Comparison of ENCODE assay signal across 26 mouse cellular contexts in the genomic region with DNA sequence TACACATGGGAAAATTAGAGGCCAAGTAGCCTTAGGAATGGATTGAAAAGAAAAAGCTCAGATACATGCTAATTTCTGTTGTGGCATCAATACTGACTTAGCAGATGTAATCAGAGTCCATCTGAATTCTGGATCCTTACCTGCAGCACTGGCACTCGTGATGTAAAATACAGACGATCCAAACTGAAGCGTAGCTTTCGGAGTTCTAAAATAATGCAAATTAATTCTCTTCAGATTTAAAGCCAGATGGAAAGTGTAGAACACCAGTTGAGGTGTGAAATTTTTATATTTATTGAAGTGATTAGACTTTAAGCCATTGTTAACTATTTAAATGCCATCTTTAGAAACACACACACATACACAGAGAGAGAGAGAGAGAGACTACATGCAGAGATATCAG. TPM values are rescaled to one million over a fixed set of nuclear protein-coding genes. Genes with fewer than 3 reads are reported as not detected.
DNase-seq lines count a peak whose midpoint lies in the region; ATAC-seq and TF ChIP-seq lines count a peak whose summit lies in the region.
"Had no signal": no experiment of that assay in that cellular context is flagged by ENCODE, and none has a peak within 500 bp of the region (broad histone marks: within the 10 kb centered on the region; RNA-seq: fewer than 3 reads in every experiment).

No protein-coding gene starts in this region.

- H3K36me3 ChIP-seq in forebrain, embryonic 13.5 days (ENCODE audit: poor library complexity, severe bottlenecking), result peaks cover 32% of the 10 kb centered on the region
- H3K36me3 ChIP-seq in forebrain, embryonic 11.5 days (ENCODE audit: control insufficient read depth, insufficient read depth, low read length), result peaks cover 3% of the 10 kb centered on the region
- peaks cover 12% of the 10 kb centered on the region for H3K36me3 ChIP-seq in forebrain, embryonic 15.5 days
- H3K36me3 ChIP-seq in forebrain, embryonic 10.5 days (replicated peaks), result peaks cover 60% of the 10 kb centered on the region
- H3K36me3 ChIP-seq in forebrain, postnatal 0 days (ENCODE audit: insufficient read depth), result peaks cover 16% of the 10 kb centered on the region
- H3K36me3 ChIP-seq in midbrain, embryonic 13.5 days, result peaks cover 34% of the 10 kb centered on the region
- H3K36me3 ChIP-seq: G1E had no signal

- DNase-seq in forebrain, embryonic 11.5 days (ENCODE audit: low spot score), result no peak
- DNase-seq in forebrain, embryonic 10.5 days (ENCODE audit: extremely low spot score, low spot score), result no peak
- peak; percentile 56 for DNase-seq in brain, embryonic 14.5 days (ENCODE audit: low read depth)
- DNase-seq in forebrain, postnatal 0 days, result peak; percentile 59
- DNase-seq: adrenal gland, adult 8-10 months; adrenal gland, postnatal 14 days; adrenal gland, postnatal 36 days; B cell, adult 2 months; cerebellum, adult 11 months; cerebellum, adult 18-20 months; cerebellum, adult 8-10 months; cerebellum, adult 9-11 months; cerebellum, postnatal 14 days; cerebellum, postnatal 36 days; embryo, embryonic 11 days had no signal

- H3K9ac ChIP-seq in forebrain, embryonic 13.5 days, result no peak overlapping the region
- no peak overlapping the region for H3K9ac ChIP-seq in forebrain, embryonic 11.5 days (ENCODE audit: low read length)
- H3K9ac ChIP-seq in forebrain, embryonic 15.5 days (replicated peaks), result no peak overlapping the region
- no peak overlapping the region for H3K9ac ChIP-seq in forebrain, postnatal 0 days
- H3K9ac ChIP-seq in midbrain, embryonic 13.5 days (replicated peaks), result no peak overlapping the region
- H3K9ac ChIP-seq: embryonic facial prominence, embryonic 13.5 days; embryonic facial prominence, embryonic 15.5 days had no signal

- no peak overlapping the region for H3K4me2 ChIP-seq in forebrain, embryonic 13.5 days
- no peak overlapping the region for H3K4me2 ChIP-seq in forebrain, embryonic 11.5 days (ENCODE audit: low read depth, low read length, severe bottlenecking)
- H3K4me2 ChIP-seq in forebrain, embryonic 15.5 days (replicated peaks), result no peak overlapping the region
- H3K4me2 ChIP-seq in forebrain, postnatal 0 days (ENCODE audit: low read depth), result no peak overlapping the region
- no peak overlapping the region for H3K4me2 ChIP-seq in midbrain, embryonic 13.5 days (replicated peaks)
- H3K4me2 ChIP-seq: embryonic facial prominence, embryonic 13.5 days; embryonic facial prominence, embryonic 15.5 days had no signal

- no peaks in the 10 kb centered on the region for H3K9me3 ChIP-seq in forebrain, embryonic 13.5 days (replicated peaks)
- H3K9me3 ChIP-seq in forebrain, embryonic 11.5 days (ENCODE audit: control insufficient read depth, low read length), result no peaks in the 10 kb centered on the region
- H3K9me3 ChIP-seq in forebrain, embryonic 15.5 days, result no peaks in the 10 kb centered on the region
- no peaks in the 10 kb centered on the region for H3K9me3 ChIP-seq in forebrain, embryonic 10.5 days
- no peaks in the 10 kb centered on the region for H3K9me3 ChIP-seq in forebrain, postnatal 0 days (ENCODE audit: low read length)
- H3K9me3 ChIP-seq in midbrain, embryonic 13.5 days, result no peaks in the 10 kb centered on the region
- H3K9me3 ChIP-seq: embryonic facial prominence, embryonic 13.5 days; embryonic facial prominence, embryonic 15.5 days; G1E had no signal

- 67% methylated on average over 4 of the region's 4 CpGs for WGBS in forebrain, embryonic 13.5 days
- 83% methylated on average over 4 of the region's 4 CpGs for WGBS in forebrain, embryonic 11.5 days
- 55% methylated on average over 4 of the region's 4 CpGs for WGBS in forebrain, embryonic 15.5 days
- 94% methylated on average over 4 of the region's 4 CpGs for WGBS in forebrain, embryonic 10.5 days
- WGBS in forebrain, postnatal 0 days, result 62% methylated on average over 4 of the region's 4 CpGs
- 90% methylated on average over 4 of the region's 4 CpGs for WGBS in midbrain, embryonic 13.5 days

- no peak for TF ChIP-seq POLR2A in brain, embryonic 14.5 days (IDR thresholded peaks at IDR 0.05; ENCODE audit: borderline replicate concordance, extremely low read depth, insufficient read depth, insufficient read length, poor library complexity, severe bottlenecking)

- TF ChIP-seq CTCF in brain, embryonic 14.5 days (IDR thresholded peaks at IDR 0.05; ENCODE audit: borderline replicate concordance, extremely low read depth, insufficient read depth, insufficient read length), result no peak
- TF ChIP-seq CTCF in forebrain, postnatal 0 days (IDR thresholded peaks at IDR 0.05; ENCODE audit: low read depth), result no peak

- H3K4me1 ChIP-seq in forebrain, embryonic 13.5 days, result peaks cover 40% of the 10 kb centered on the region
- no peaks in the 10 kb centered on the region for H3K4me1 ChIP-seq in forebrain, embryonic 11.5 days (replicated peaks; ENCODE audit: control insufficient read depth, insufficient read depth, low read length)
- H3K4me1 ChIP-seq in forebrain, embryonic 15.5 days, result peaks cover 52% of the 10 kb centered on the region
- peaks cover 21% of the 10 kb centered on the region for H3K4me1 ChIP-seq in forebrain, embryonic 10.5 days
- H3K4me1 ChIP-seq in forebrain, postnatal 0 days (ENCODE audit: insufficient read depth), result peaks cover 5% of the 10 kb centered on the region; the same call in 1 of the 2 replicates
- H3K4me1 ChIP-seq in midbrain, embryonic 13.5 days (replicated peaks), result peaks cover 14% of the 10 kb centered on the region

- no peaks in the 10 kb centered on the region for H3K27me3 ChIP-seq in forebrain, embryonic 13.5 days
- H3K27me3 ChIP-seq in forebrain, embryonic 11.5 days (ENCODE audit: control insufficient read depth, insufficient read depth, low read length), result no peaks in the 10 kb centered on the region
- H3K27me3 ChIP-seq in forebrain, embryonic 15.5 days, result no peaks in the 10 kb centered on the region
- no peaks in the 10 kb centered on the region for H3K27me3 ChIP-seq in forebrain, embryonic 10.5 days (ENCODE audit: poor library complexity, severe bottlenecking)
- no peaks in the 10 kb centered on the region for H3K27me3 ChIP-seq in forebrain, postnatal 0 days (ENCODE audit: insufficient read depth, low read length)
- H3K27me3 ChIP-seq in midbrain, embryonic 13.5 days, result no peaks in the 10 kb centered on the region
- H3K27me3 ChIP-seq: CH12.LX; embryonic facial prominence, embryonic 13.5 days; embryonic facial prominence, embryonic 15.5 days; Patski had no signal

- H3K4me3 ChIP-seq in forebrain, embryonic 13.5 days, result no peak overlapping the region
- H3K4me3 ChIP-seq in forebrain, embryonic 11.5 days (ENCODE audit: low read depth, low read length), result no peak overlapping the region
- no peak overlapping the region for H3K4me3 ChIP-seq in forebrain, embryonic 15.5 days
- no peak overlapping the region for H3K4me3 ChIP-seq in forebrain, embryonic 10.5 days
- H3K4me3 ChIP-seq in forebrain, postnatal 0 days (ENCODE audit: low read depth, low read length), result no peak overlapping the region
- no peak overlapping the region for H3K4me3 ChIP-seq in midbrain, embryonic 13.5 days (replicated peaks)
- H3K4me3 ChIP-seq: embryonic facial prominence, embryonic 13.5 days; embryonic facial prominence, embryonic 15.5 days; erythroblast, embryonic 14.5 days had no signal

- peak; percentile 16; the same call in 1 of the 2 replicates for ATAC-seq in forebrain, embryonic 13.5 days
- ATAC-seq in forebrain, embryonic 11.5 days (replicated peaks; ENCODE audit: low FRiP score), result no peak
- no peak; the same call in 1 of the 2 replicates for ATAC-seq in forebrain, embryonic 15.5 days (replicated peaks)
- no peak for ATAC-seq in forebrain, postnatal 0 days
- no peak for ATAC-seq in midbrain, embryonic 13.5 days
- ATAC-seq: activated CD4-positive, CD25-positive, alpha-beta regulatory T cell, adult 4 months; CD4-positive, CD25-positive, alpha-beta regulatory T cell, adult 4 months; Patski had no signal

- H3K27ac ChIP-seq in forebrain, embryonic 13.5 days, result no peak overlapping the region
- no peak overlapping the region for H3K27ac ChIP-seq in forebrain, embryonic 11.5 days (ENCODE audit: low read depth, low read length)
- H3K27ac ChIP-seq in forebrain, embryonic 15.5 days (replicated peaks), result peak overlapping the region; percentile 60; the same call in 1 of the 2 replicates
- no peak overlapping the region for H3K27ac ChIP-seq in forebrain, embryonic 10.5 days
- no peak overlapping the region for H3K27ac ChIP-seq in forebrain, postnatal 0 days (ENCODE audit: low read depth, low read length)
- no peak overlapping the region for H3K27ac ChIP-seq in midbrain, embryonic 13.5 days
- H3K27ac ChIP-seq: embryonic facial prominence, embryonic 13.5 days; embryonic facial prominence, embryonic 15.5 days had no signal

RNA-seq across cellular contexts. Expression of gene Hebp2, which starts 15.7 kb away (rescaled TPM):
- 5.3 and 5.7 TPM in 2 replicates for polyA plus RNA-seq in forebrain, embryonic 13.5 days (2015; fragmentation: Nextera tagmentation; extraction: Ambion mirVana)
- polyA plus RNA-seq in forebrain, embryonic 11.5 days (2014; fragmentation: Nextera tagmentation; extraction: Ambion mirVana), result 10.3 and 12.0 TPM in 2 replicates
- 5.3 and 6.5 TPM in 2 replicates for polyA plus RNA-seq in forebrain, embryonic 15.5 days (2015; fragmentation: Nextera tagmentation; extraction: Ambion mirVana)
- polyA plus RNA-seq in forebrain, embryonic 10.5 days (2016; fragmentation: Nextera tagmentation; extraction: Ambion mirVana), result 14.9 and 15.7 TPM in 2 replicates
- 3.0 and 4.4 TPM in 2 replicates for polyA plus RNA-seq in brain, embryonic 14.5 days (2012; rRNA removed)
- 3.8 and 6.3 TPM in 2 replicates for total RNA-seq in forebrain, postnatal 0 days (2014; rRNA removed)
- polyA plus RNA-seq in forebrain, postnatal 0 days (2015; fragmentation: Nextera tagmentation; extraction: Ambion mirVana), result 7.7 and 8.8 TPM in 2 replicates
- polyA plus RNA-seq in midbrain, embryonic 13.5 days (2015; fragmentation: Nextera tagmentation; extraction: Ambion mirVana), result 7.6 TPM in 2 replicates
- total RNA-seq: G1E had no signal
- polyA plus RNA-seq: activated CD4-positive, CD25-positive, alpha-beta regulatory T cell, adult 4 months; CD4-positive, CD25-positive, alpha-beta regulatory T cell, adult 4 months; erythroblast, embryonic 14.5 days; G1E had no signal

Comparison
In these comparisons a context has a peak if more than half of its experiments do, and no peak if none do; other contexts are left out.
1. DNase-seq: peak in brain, embryonic 14.5 days (single experiment) and forebrain, postnatal 0 days (single experiment); none in forebrain, embryonic 11.5 days (single experiment) and forebrain, embryonic 10.5 days (single experiment).